Mouse (Mus musculus) MEL (cell line): ENCODE measurements around the gene Daxx. TPM values are rescaled to one million over a fixed set of nuclear protein-coding genes. Genes with fewer than 3 reads are reported as not detected.

Experiments used
- DNase-seq: peaks from one replicate; pipeline ENCODE4 v3.0.0; 2011; ENCODE audit warnings: low read depth, low spot score
- H3K27ac ChIP-seq: 2 replicates; pipeline ENCODE4 v1.5.1; 2012; ENCODE audit warnings: low read depth, mild to moderate bottlenecking, control low read depth, low read length, moderate library complexity; ENCODE audit not compliant: control insufficient read depth
- H3K27me3 ChIP-seq, 2 experiments: fragments of 150-350 bp in 1 of 2; sonication (generic) in 1 of 2; 2 replicates each; pipeline ENCODE4 v1.6.1; 2012; ENCODE audit warnings: low read length in 2 of 2, mild to moderate bottlenecking in 2 of 2, improper control_type of control experiment in 1 of 2, moderate library complexity in 1 of 2; ENCODE audit not compliant: insufficient read depth in 2 of 2, control insufficient read depth in 1 of 2
- H3K36me3 ChIP-seq, 2 experiments: 2 replicates each; pipeline ENCODE4 v1.6.1; 2012 to 2014; ENCODE audit warnings: low read length in 2 of 2, improper control_type of control experiment in 1 of 2, inconsistent platforms in 1 of 2, mild to moderate bottlenecking in 1 of 2; ENCODE audit not compliant: insufficient read depth in 2 of 2, control insufficient read depth in 1 of 2
- H3K4me1 ChIP-seq, 2 experiments: fragments of 150-350 bp in 1 of 2; sonication (generic) in 1 of 2; 2 replicates each; pipeline ENCODE4 v1.6.1; 2012; ENCODE audit warnings: low read length in 2 of 2, improper control_type of control experiment in 1 of 2, mild to moderate bottlenecking in 1 of 2; ENCODE audit not compliant: insufficient read depth in 2 of 2, control insufficient read depth in 1 of 2
- H3K4me3 ChIP-seq, 2 experiments: fragments of 150-350 bp in 1 of 2; sonication (generic) in 1 of 2; 2 replicates each; pipeline ENCODE4 v1.5.1; 2012; ENCODE audit warnings: low read depth in 2 of 2, low read length in 2 of 2, mild to moderate bottlenecking in 2 of 2, moderate library complexity in 2 of 2, control low read depth in 1 of 2, improper control_type of control experiment in 1 of 2; ENCODE audit not compliant: control insufficient read depth in 1 of 2, insufficient read depth in 1 of 2
- H3K79me2 ChIP-seq: 2 replicates; pipeline ENCODE4 v1.6.1; 2012; ENCODE audit warnings: mild to moderate bottlenecking, low read length, moderate library complexity; ENCODE audit not compliant: control insufficient read depth, poor library complexity, insufficient read depth
- H3K9ac ChIP-seq: 2 replicates; pipeline ENCODE4 v1.6.1; 2012; ENCODE audit warnings: low read depth, mild to moderate bottlenecking, control low read depth, low read length, moderate library complexity; ENCODE audit not compliant: control insufficient read depth, poor library complexity, severe bottlenecking
- H3K9me3 ChIP-seq: fragments of 150-350 bp; sonication (generic); replicated peaks from 2 replicates; pipeline ENCODE4 v1.6.1; 2012; ENCODE audit warnings: mild to moderate bottlenecking, low read length, improper control_type of control experiment, moderate library complexity; ENCODE audit not compliant: insufficient read depth
- BHLHE40 ChIP-seq: IDR thresholded peaks from 2 replicates; pipeline ENCODE4 v1.6.1; 2012; ENCODE audit warnings: low read depth, mild to moderate bottlenecking, inconsistent platforms, low read length, improper control_type of control experiment, borderline replicate concordance
- CHD2 ChIP-seq: IDR thresholded peaks from 2 replicates; pipeline ENCODE4 v1.6.1; 2011; ENCODE audit warnings: low read length, improper control_type of control experiment
- CTCF ChIP-seq, 3 experiments: IDR thresholded peaks in 2 of 3; conservative IDR thresholded peaks in 1 of 3; 2 replicates each; pipeline ENCODE4 v1.5.1; 2011 to 2012; ENCODE audit warnings: low read length in 3 of 3, low read depth in 2 of 3, mild to moderate bottlenecking in 2 of 3, improper control_type of control experiment in 1 of 3, inconsistent platforms in 1 of 3, mixed read lengths in 1 of 3, moderate library complexity in 1 of 3; ENCODE audit not compliant: control insufficient read depth in 1 of 3, insufficient read depth in 1 of 3, poor library complexity in 1 of 3, severe bottlenecking in 1 of 3
- ELF1 ChIP-seq: IDR thresholded peaks from 2 replicates; pipeline ENCODE4 v1.6.1; 2014; ENCODE audit warnings: low read depth, mild to moderate bottlenecking, inconsistent platforms, low read length, improper control_type of control experiment, moderate library complexity
- ETS1 ChIP-seq: IDR thresholded peaks from 2 replicates; pipeline ENCODE4 v1.6.1; 2012; ENCODE audit warnings: low read depth, mild to moderate bottlenecking, inconsistent platforms, low read length, improper control_type of control experiment, moderate library complexity
- GATA1 ChIP-seq: IDR thresholded peaks from 2 replicates; pipeline ENCODE4 v1.6.1; 2011; ENCODE audit warnings: low read depth, low read length, improper control_type of control experiment
- MAFK ChIP-seq: IDR thresholded peaks from 2 replicates; pipeline ENCODE4 v1.6.1; 2011; ENCODE audit warnings: low read depth, mild to moderate bottlenecking, low read length, improper control_type of control experiment, borderline replicate concordance
- MAX ChIP-seq: IDR thresholded peaks from 2 replicates; pipeline ENCODE4 v1.6.1; 2011; ENCODE audit warnings: low read length, improper control_type of control experiment
- MYB ChIP-seq: IDR thresholded peaks from 2 replicates; pipeline ENCODE4 v1.6.1; 2011; ENCODE audit warnings: mild to moderate bottlenecking, low read depth, low read length, improper control_type of control experiment
- MYC ChIP-seq: IDR thresholded peaks from 2 replicates; pipeline ENCODE4 v1.6.1; 2011; ENCODE audit warnings: low read depth, mild to moderate bottlenecking, low read length, improper control_type of control experiment, moderate library complexity
- NELFE ChIP-seq: IDR thresholded peaks from 2 replicates; pipeline ENCODE4 v1.6.1; 2011; ENCODE audit warnings: low read depth, low read length, improper control_type of control experiment
- NRF1 ChIP-seq: IDR thresholded peaks from 2 replicates; pipeline ENCODE4 v1.6.1; 2014; ENCODE audit warnings: low read depth, mild to moderate bottlenecking, inconsistent platforms, low read length, improper control_type of control experiment, moderate library complexity; ENCODE audit not compliant: poor library complexity, insufficient read depth, severe bottlenecking
- POLR2AphosphoS5 ChIP-seq: IDR thresholded peaks from 2 replicates; pipeline ENCODE4 v1.6.1; 2012; ENCODE audit warnings: low read depth, borderline replicate concordance, mild to moderate bottlenecking, inconsistent platforms, low read length, moderate library complexity, mixed read lengths
- RAD21 ChIP-seq: IDR thresholded peaks from 2 replicates; pipeline ENCODE4 v1.6.1; 2011; ENCODE audit warnings: mild to moderate bottlenecking, low read depth, low read length, improper control_type of control experiment
- SIN3A ChIP-seq: IDR thresholded peaks from 2 replicates; pipeline ENCODE4 v1.6.1; 2012; ENCODE audit warnings: low read length, improper control_type of control experiment, inconsistent platforms
- SMC3 ChIP-seq: IDR thresholded peaks from 2 replicates; pipeline ENCODE4 v1.6.1; 2011; ENCODE audit warnings: low read depth, low read length, improper control_type of control experiment
- TAL1 ChIP-seq: IDR thresholded peaks from 2 replicates; pipeline ENCODE4 v1.6.1; 2012; ENCODE audit warnings: mild to moderate bottlenecking, inconsistent platforms, low read length, moderate library complexity, mixed read lengths
- TBP ChIP-seq: IDR thresholded peaks from 2 replicates; pipeline ENCODE4 v1.8.0; 2011; ENCODE audit warnings: low read depth, low read length, improper control_type of control experiment
- TCF12 ChIP-seq: IDR thresholded peaks from 2 replicates; pipeline ENCODE4 v1.6.1; 2014; ENCODE audit warnings: low read depth, mild to moderate bottlenecking, inconsistent platforms, low read length, improper control_type of control experiment, moderate library complexity
- UBTF ChIP-seq: IDR thresholded peaks from 2 replicates; pipeline ENCODE4 v1.6.1; 2012; ENCODE audit warnings: low read depth, mild to moderate bottlenecking, inconsistent platforms, low read length, improper control_type of control experiment, moderate library complexity, borderline replicate concordance; ENCODE audit not compliant: insufficient read depth
- USF2 ChIP-seq, 2 experiments: IDR thresholded peaks; 2 replicates each; pipeline ENCODE4 v1.6.1; 2011 to 2012; ENCODE audit warnings: improper control_type of control experiment in 2 of 2, low read length in 2 of 2, borderline replicate concordance in 1 of 2, inconsistent platforms in 1 of 2, low read depth in 1 of 2, mild to moderate bottlenecking in 1 of 2; ENCODE audit not compliant: insufficient read depth in 1 of 2
- ZNF384 ChIP-seq: IDR thresholded peaks from 2 replicates; pipeline ENCODE4 v1.6.1; 2012; ENCODE audit warnings: low read depth, mild to moderate bottlenecking, inconsistent platforms, low read length, improper control_type of control experiment
- polyA plus RNA-seq, 2 experiments: library from polyadenylated mRNA; stranded (reverse) in 1 of 2; unstranded in 1 of 2; fragments of >175 nt in 1 of 2; fragments of >200 nt in 1 of 2; gene quantifications; 2 replicates each; pipeline versions ENCODE4 v1.2.1 to v1.2.4; 2012; ENCODE audit warnings: low replicate concordance in 2 of 2, low read depth in 1 of 2; ENCODE audit not compliant: insufficient read length in 2 of 2, insufficient read depth in 1 of 2, missing spikeins in 1 of 2
- total RNA-seq: library from RNA; depleted of rRNA; stranded (reverse); fragments of 300-350 nt; gene quantifications from 2 replicates; pipeline ENCODE4 v1.2.3, GENCODE M21; 2012; rRNA removed

The Daxx gene
- total and polyA plus RNA-seq, 3 experiments, result 40.6 to 68.0 TPM; not detected in 1

GRCm38 (mm10) chr17:33959948-33960347, 50.7 kb downstream of the Daxx start:
- no peak overlapping the region for H3K9ac ChIP-seq
- no peak for TF ChIP-seq MYC
- TF ChIP-seq RAD21, result no peak
- TF ChIP-seq TAL1, result no peak
- TF ChIP-seq MAFK, result no peak
- TF ChIP-seq NRF1, result no peak
- no peak for TF ChIP-seq NELFE
- TF ChIP-seq BHLHE40, result no peak
- no peak for TF ChIP-seq TBP
- TF ChIP-seq MAX, result no peak
- TF ChIP-seq TCF12, result no peak
- no peak for TF ChIP-seq SIN3A
- no peak for TF ChIP-seq ELF1
- no peak for TF ChIP-seq UBTF
- no peak for TF ChIP-seq USF2 (IDR thresholded peaks at IDR 0.05; ENCODE audit: borderline replicate concordance in 1 of 2, insufficient read depth in 1 of 2, low read depth in 1 of 2, low read length in 2 of 2)
- no peak for TF ChIP-seq ETS1
- TF ChIP-seq CHD2, result no peak
- no peak for TF ChIP-seq ZNF384
- TF ChIP-seq GATA1, result no peak
- TF ChIP-seq POLR2AphosphoS5, result no peak
- no peaks in the 10 kb centered on the region for H3K9me3 ChIP-seq
- no peak for DNase-seq
- H3K4me1 ChIP-seq, result no peaks in the 10 kb centered on the region
- H3K79me2 ChIP-seq, result peaks cover 15% of the 10 kb centered on the region
- no peaks in the 10 kb centered on the region for H3K27me3 ChIP-seq
- H3K27ac ChIP-seq, result no peak overlapping the region
- no peak overlapping the region for H3K4me3 ChIP-seq
- peaks cover 0 to 5% of the 10 kb centered on the region in 2 experiments; a peak in 3 of 4 replicates for H3K36me3 ChIP-seq

- no peak overlapping the region for H3K27ac ChIP-seq
- TF ChIP-seq CTCF (IDR thresholded peaks at IDR 0.05 in 2 of 3, conservative IDR thresholded peaks at IDR 0.05 in 1 of 3; ENCODE audit: control insufficient read depth in 1 of 3, insufficient read depth in 1 of 3, low read depth in 2 of 3, low read length in 3 of 3, poor library complexity in 1 of 3, severe bottlenecking in 1 of 3), result no peak
- TF ChIP-seq NRF1, result no peak
- TF ChIP-seq SMC3, result no peak
- TF ChIP-seq MYC, result no peak
- TF ChIP-seq ETS1, result no peak
- no peak for TF ChIP-seq MYB
- H3K9ac ChIP-seq, result no peak overlapping the region
- no peaks in the 10 kb centered on the region for H3K9me3 ChIP-seq
- H3K79me2 ChIP-seq, result no peaks in the 10 kb centered on the region; the same call in 1 of the 2 replicates
- DNase-seq, result no peak
- H3K4me1 ChIP-seq, result no peaks in the 10 kb centered on the region
- no peaks in the 10 kb centered on the region; a peak in 1 of 4 replicates for H3K36me3 ChIP-seq
- no peak overlapping the region for H3K4me3 ChIP-seq
- no peaks in the 10 kb centered on the region for H3K27me3 ChIP-seq
Observed at GRCm38 (mm10) chr17:33962876-33963275, 53.7 kb downstream of the Daxx start.

Other genes with a start within 250 kb of the Daxx start
- 203 and 224 TPM in 2 replicates for gene Hnrnpm, start 222.6 kb upstream of the Daxx start, total RNA-seq
- 100 to 1,000 TPM; 420 to 473 TPM for gene Hnrnpm, start 222.6 kb upstream of the Daxx start, polyA plus RNA-seq
- 7.2 and 10.9 TPM in 2 replicates for gene March2, start 190.7 kb upstream of the Daxx start, total RNA-seq
- gene March2, start 190.7 kb upstream of the Daxx start, polyA plus RNA-seq, result 10 to 100 TPM in 1 of 2 experiments, not detected in 1; 18.8 TPM
- gene Rab11b, start 148.9 kb upstream of the Daxx start, total RNA-seq, result 24.0 and 26.3 TPM in 2 replicates
- gene Rab11b, start 148.9 kb upstream of the Daxx start, polyA plus RNA-seq, result 100 to 1,000 TPM in 1 of 2 experiments, not detected in 1; 105 TPM
- gene Angptl4, start 127.6 kb upstream of the Daxx start, total RNA-seq, result 11.7 and 13.5 TPM in 2 replicates
- 10 to 100 TPM in 1 of 2 experiments, not detected in 1; 15.8 TPM for gene Angptl4, start 127.6 kb upstream of the Daxx start, polyA plus RNA-seq
- 5.0 and 5.2 TPM in 2 replicates for gene Kank3, start 98.9 kb upstream of the Daxx start, total RNA-seq
- gene Kank3, start 98.9 kb upstream of the Daxx start, polyA plus RNA-seq, result 1 to 10 TPM in 1 of 2 experiments, not detected in 1; 5.5 TPM
- gene Rps28, start 84.9 kb upstream of the Daxx start, total RNA-seq, result 3,378 and 3,556 TPM in 2 replicates
- 1,000 to 10,000 TPM in 1 of 2 experiments, 100 to 1,000 TPM in 1; 994 to 2,154 TPM for gene Rps28, start 84.9 kb upstream of the Daxx start, polyA plus RNA-seq
- gene Ndufa7, start 84.8 kb upstream of the Daxx start, total RNA-seq, result 359 and 370 TPM in 2 replicates
- 100 to 1,000 TPM in 1 of 2 experiments, not detected in 1; 326 TPM for gene Ndufa7, start 84.8 kb upstream of the Daxx start, polyA plus RNA-seq
- gene Cd320, start 66.3 kb upstream of the Daxx start, total RNA-seq, result 38.5 and 48.5 TPM in 2 replicates
- 10 to 100 TPM in 1 of 2 experiments, not detected in 1; 45.6 TPM for gene Cd320, start 66.3 kb upstream of the Daxx start, polyA plus RNA-seq
- not detected in 2 replicates for gene Gm7029, start 35.6 kb upstream of the Daxx start, total RNA-seq
- not detected for gene Gm7029, start 35.6 kb upstream of the Daxx start, polyA plus RNA-seq
- gene Kifc1, start 18.8 kb upstream of the Daxx start, total RNA-seq, result 17.1 and 20.6 TPM in 2 replicates
- 10 to 100 TPM in 1 of 2 experiments, not detected in 1; 53.5 TPM for gene Kifc1, start 18.8 kb upstream of the Daxx start, polyA plus RNA-seq
- not detected in 2 replicates for gene Platr17, start 4.3 kb upstream of the Daxx start, total RNA-seq
- not detected for gene Platr17, start 4.3 kb upstream of the Daxx start, polyA plus RNA-seq
- gene Tapbp, start 6.5 kb downstream of the Daxx start, total RNA-seq, result 14.7 and 24.3 TPM in 2 replicates
- gene Tapbp, start 6.5 kb downstream of the Daxx start, polyA plus RNA-seq, result 10 to 100 TPM in 1 of 2 experiments, not detected in 1; 33.3 TPM
- gene Zbtb22, start 6.5 kb downstream of the Daxx start, total RNA-seq, result 18.6 and 20.2 TPM in 2 replicates
- 10 to 100 TPM in 1 of 2 experiments, not detected in 1; 30.0 TPM for gene Zbtb22, start 6.5 kb downstream of the Daxx start, polyA plus RNA-seq
- 19.0 and 24.9 TPM in 2 replicates for gene Rgl2, start 20.1 kb downstream of the Daxx start, total RNA-seq
- 10 to 100 TPM in 1 of 2 experiments, not detected in 1; 43.6 TPM for gene Rgl2, start 20.1 kb downstream of the Daxx start, polyA plus RNA-seq
- 189 and 239 TPM in 2 replicates for gene Pfdn6, start 30.9 kb downstream of the Daxx start, total RNA-seq
- 100 to 1,000 TPM in 1 of 2 experiments, not detected in 1; 222 TPM for gene Pfdn6, start 30.9 kb downstream of the Daxx start, polyA plus RNA-seq
- 97.6 and 100 TPM in 2 replicates for gene Wdr46, start 31.2 kb downstream of the Daxx start, total RNA-seq
- gene Wdr46, start 31.2 kb downstream of the Daxx start, polyA plus RNA-seq, result 100 to 1,000 TPM in 1 of 2 experiments, not detected in 1; 131 TPM
- gene B3galt4, start 42.1 kb downstream of the Daxx start, total RNA-seq, result 2.2 and 2.5 TPM in 2 replicates
- gene B3galt4, start 42.1 kb downstream of the Daxx start, polyA plus RNA-seq, result 1 to 10 TPM in 1 of 2 experiments, not detected in 1; 2.9 TPM
- gene Vps52, start 46.4 kb downstream of the Daxx start, total RNA-seq, result 20.6 and 23.6 TPM in 2 replicates
- gene Vps52, start 46.4 kb downstream of the Daxx start, polyA plus RNA-seq, result 10 to 100 TPM in 1 of 2 experiments, not detected in 1; 40.7 TPM
- gene Rps18, start 46.6 kb downstream of the Daxx start, total RNA-seq, result 252 and 286 TPM in 2 replicates
- 1,000 to 10,000 TPM in 1 of 2 experiments, not detected in 1; 1,183 TPM for gene Rps18, start 46.6 kb downstream of the Daxx start, polyA plus RNA-seq
- 81.1 and 87.9 TPM in 2 replicates for gene H2-K1, start 90.9 kb downstream of the Daxx start, total RNA-seq
- 100 to 1,000 TPM in 1 of 2 experiments, not detected in 1; 113 TPM for gene H2-K1, start 90.9 kb downstream of the Daxx start, polyA plus RNA-seq
- gene Ring1, start 115.3 kb downstream of the Daxx start, total RNA-seq, result 12.4 and 18.3 TPM in 2 replicates
- 10 to 100 TPM in 1 of 2 experiments, not detected in 1; 28.4 TPM for gene Ring1, start 115.3 kb downstream of the Daxx start, polyA plus RNA-seq
- 19.6 and 24.1 TPM in 2 replicates for gene H2-Ke6, start 118.6 kb downstream of the Daxx start, total RNA-seq
- 10 to 100 TPM in 1 of 2 experiments, not detected in 1; 34.4 TPM for gene H2-Ke6, start 118.6 kb downstream of the Daxx start, polyA plus RNA-seq
- gene Slc39a7, start 122.3 kb downstream of the Daxx start, total RNA-seq, result 125 and 152 TPM in 2 replicates
- gene Slc39a7, start 122.3 kb downstream of the Daxx start, polyA plus RNA-seq, result 100 to 1,000 TPM in 1 of 2 experiments, not detected in 1; 150 TPM
- 37.2 and 37.6 TPM in 2 replicates for gene Rxrb, start 122.4 kb downstream of the Daxx start, total RNA-seq
- gene Rxrb, start 122.4 kb downstream of the Daxx start, polyA plus RNA-seq, result 10 to 100 TPM in 1 of 2 experiments, not detected in 1; 63.4 TPM
- 4.6 and 4.8 TPM in 2 replicates for gene Col11a2, start 130.0 kb downstream of the Daxx start, total RNA-seq
- gene Col11a2, start 130.0 kb downstream of the Daxx start, polyA plus RNA-seq, result 10 to 100 TPM in 1 of 2 experiments, not detected in 1; 14.5 TPM
- gene H2-Oa, start 182.9 kb downstream of the Daxx start, total RNA-seq, result 2.2 and 2.6 TPM in 2 replicates
- gene H2-Oa, start 182.9 kb downstream of the Daxx start, polyA plus RNA-seq, result 1 to 10 TPM in 1 of 2 experiments, not detected in 1; 3.9 TPM
- 26.1 and 38.3 TPM in 2 replicates for gene H2-DMa, start 210.1 kb downstream of the Daxx start, total RNA-seq
- 10 to 100 TPM in 1 of 2 experiments, not detected in 1; 38.7 TPM for gene H2-DMa, start 210.1 kb downstream of the Daxx start, polyA plus RNA-seq
- gene Brd2, start 213.2 kb downstream of the Daxx start, total RNA-seq, result 97.2 and 99.5 TPM in 2 replicates
- 100 to 1,000 TPM; 189 to 252 TPM for gene Brd2, start 213.2 kb downstream of the Daxx start, polyA plus RNA-seq
- 0.77 and 0.82 TPM in 2 replicates for gene H2-DMb2, start 233.9 kb downstream of the Daxx start, total RNA-seq
- 1 to 10 TPM in 1 of 2 experiments, not detected in 1; 1.5 TPM for gene H2-DMb2, start 233.9 kb downstream of the Daxx start, polyA plus RNA-seq
- gene H2-DMb1, start 243.7 kb downstream of the Daxx start, total RNA-seq, result not detected in 2 replicates
- gene H2-DMb1, start 243.7 kb downstream of the Daxx start, polyA plus RNA-seq, result under 1 TPM in 1 of 2 experiments, not detected in 1; 0.67 TPM